Mouse (Mus musculus): Measurements from ENCODE around the gene Pde2a.
"Not testable (repeated sequence)": the region's sequence is repeated elsewhere in the genome, so short reads cannot be mapped to it uniquely, and the experiment has no call there.

Pde2a gene

GRCm38 (mm10) chr7:101550686-101551485 is 129.4 kb downstream of the Pde2a start:
- ATAC-seq (ENCODE audit: insufficient number of reproducible peaks, low FRiP score, low TSS enrichment), result no peak

GRCm38 (mm10) chr7:101551530-101551929 is 130.0 kb downstream of the Pde2a start:
- ATAC-seq (ENCODE audit: insufficient number of reproducible peaks, low FRiP score, low TSS enrichment), result no peak

GRCm38 (mm10) chr7:101555473-101555872 is 134.0 kb downstream of the Pde2a start:
- ATAC-seq (ENCODE audit: insufficient number of reproducible peaks, low FRiP score, low TSS enrichment), result not testable (repeated sequence)

- no peak for ATAC-seq (ENCODE audit: insufficient number of reproducible peaks, low FRiP score, low TSS enrichment)
Observed at GRCm38 (mm10) chr7:101557391-101557790, 135.9 kb downstream of the Pde2a start.

GRCm38 (mm10) chr7:101559393-101559792 is 137.9 kb downstream of the Pde2a start:
- not testable (repeated sequence) for ATAC-seq (ENCODE audit: insufficient number of reproducible peaks, low FRiP score, low TSS enrichment)
